Mouse (Mus musculus) natural killer cell, adult 2 months (primary cell): ENCODE results near the gene Mettl22.

Experiments
- DNase-seq, 2 experiments: peaks; one replicate each; pipeline ENCODE4 v3.0.0; 2022; ENCODE audit warnings: low spot score in 2 of 2

Gene Mettl22

DNA sequence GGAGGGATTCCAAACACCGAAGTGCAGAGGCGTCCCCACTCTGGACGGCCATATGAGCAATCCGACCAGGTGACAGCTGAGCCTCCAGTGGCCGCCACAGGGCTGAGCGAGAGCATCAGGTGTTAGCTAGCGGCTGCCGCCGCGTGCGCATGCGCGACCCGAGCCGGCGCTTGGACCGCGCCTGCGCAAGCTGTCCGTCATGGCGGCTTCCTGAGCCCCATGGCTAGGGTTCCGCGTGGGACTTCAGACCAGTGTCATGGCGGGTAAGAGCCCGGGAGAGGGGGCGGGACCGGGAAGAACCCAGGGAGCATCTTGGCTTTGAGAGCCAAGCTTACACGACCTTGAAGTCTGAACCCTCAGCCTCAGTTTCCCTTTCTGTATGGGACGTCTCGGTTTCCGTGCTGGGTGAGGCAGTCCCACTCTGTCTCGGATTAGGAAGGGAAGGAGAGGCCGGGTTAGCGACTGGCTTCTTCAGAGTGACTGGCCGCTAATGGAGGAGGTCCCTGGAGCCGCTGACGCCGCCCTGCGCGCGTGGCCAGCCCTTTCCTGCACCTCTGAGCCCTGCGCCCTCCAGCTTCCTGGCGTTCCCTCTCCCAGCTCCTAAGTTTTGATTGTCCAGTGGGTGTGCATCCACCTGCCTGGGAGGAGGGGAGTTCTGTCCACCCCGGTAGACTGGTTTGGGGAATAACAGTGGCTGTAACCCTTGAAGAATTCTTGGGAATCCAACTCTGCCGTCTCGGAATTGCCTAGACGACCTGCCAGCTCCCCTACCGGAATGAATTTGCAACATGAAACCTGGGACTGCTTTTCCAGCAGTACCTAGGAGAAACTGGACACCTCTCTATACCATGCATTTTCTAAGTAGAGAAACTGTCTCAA is at the start of gene Mettl22:
Gene Mettl22 (plus strand): TSS at position 186 of the 879 bp plus-strand sequence.
- DNase-seq: peak; percentile 85 to 91

DNA sequence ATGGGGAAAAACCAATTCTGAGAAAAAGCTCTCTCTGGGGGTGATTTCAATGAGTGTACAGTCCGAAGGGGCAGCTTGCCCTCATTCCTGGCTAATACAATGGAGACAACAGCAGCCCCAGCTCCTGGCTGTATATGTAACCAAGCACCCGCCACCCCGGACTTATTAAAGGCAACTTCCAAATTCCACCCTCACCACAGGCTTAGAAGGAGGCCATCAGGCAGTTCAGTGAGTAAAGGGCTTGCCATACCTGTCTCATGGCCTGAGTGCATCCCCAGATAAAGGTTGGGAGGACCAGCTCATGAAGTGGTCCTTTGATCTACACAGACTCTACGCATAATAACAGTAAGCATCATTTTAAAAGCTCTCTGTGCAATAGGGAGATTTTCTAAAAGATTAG is 49.7 kb upstream of the Mettl22 start:
- no peak for DNase-seq

DNA sequence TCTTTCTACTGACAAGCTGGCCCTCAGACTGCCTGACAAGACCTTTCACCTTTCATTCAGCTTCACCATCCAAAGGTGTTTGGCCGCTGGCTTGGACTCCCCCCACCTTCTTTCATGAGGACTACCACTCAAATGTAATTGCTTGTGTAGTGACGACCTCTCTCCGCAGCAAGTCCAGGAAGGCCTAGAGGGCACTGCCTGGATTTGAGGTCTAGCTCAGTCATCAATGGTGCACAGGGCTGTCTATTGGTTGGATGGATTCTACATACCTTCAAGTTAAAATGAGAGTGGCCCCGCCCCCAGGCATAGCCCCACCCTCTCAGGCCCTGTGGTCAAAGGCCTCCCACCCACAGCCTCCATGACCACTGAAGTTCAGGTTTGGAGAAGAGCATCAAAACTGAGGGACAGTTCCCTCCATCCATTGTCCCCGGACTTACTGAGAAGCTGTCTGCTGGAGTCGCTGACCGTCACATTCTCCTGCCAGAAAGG is 46.9 kb upstream of the Mettl22 start:
- DNase-seq: no peak

DNA sequence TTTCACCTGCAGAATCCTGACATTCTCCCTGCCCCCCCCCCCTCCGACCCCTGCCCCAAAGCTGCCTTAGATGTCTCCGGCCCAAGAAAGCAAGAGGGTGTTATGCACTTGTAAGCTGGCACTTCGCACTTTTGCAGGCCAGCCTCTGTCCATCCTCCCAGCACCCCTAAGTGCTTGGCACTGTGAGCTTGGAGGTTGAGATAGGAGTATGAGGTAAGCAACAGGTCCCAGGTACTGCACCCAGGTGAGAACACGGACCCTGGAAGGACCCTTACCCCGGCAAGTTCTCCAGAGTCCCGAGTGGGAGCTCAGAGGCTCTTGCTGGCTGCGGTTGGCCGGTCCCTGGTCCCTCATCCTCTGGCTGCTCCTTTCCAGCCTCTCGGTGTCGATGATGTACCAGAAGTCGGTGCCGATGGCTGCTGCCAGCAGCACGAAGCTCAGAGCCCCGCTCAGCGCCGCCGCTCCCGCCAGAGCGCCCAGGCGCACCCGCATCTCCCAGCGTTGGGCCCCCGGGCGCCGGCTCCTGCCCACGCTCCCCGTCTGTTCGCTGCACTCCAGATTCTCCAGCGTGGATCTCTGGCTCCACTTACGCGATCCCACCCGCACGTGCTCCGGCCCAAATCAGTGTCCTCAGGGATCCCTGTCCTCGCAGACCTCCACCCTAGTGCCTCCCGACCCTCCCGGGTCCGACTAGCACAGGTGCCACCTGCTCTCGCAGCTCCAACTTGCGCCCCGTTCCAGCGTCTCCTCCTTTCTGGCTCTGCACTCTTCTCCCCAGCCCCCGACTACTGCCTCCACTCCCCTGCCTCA is 46.2 kb upstream of the Mettl22 start:
- DNase-seq: no peak

DNA sequence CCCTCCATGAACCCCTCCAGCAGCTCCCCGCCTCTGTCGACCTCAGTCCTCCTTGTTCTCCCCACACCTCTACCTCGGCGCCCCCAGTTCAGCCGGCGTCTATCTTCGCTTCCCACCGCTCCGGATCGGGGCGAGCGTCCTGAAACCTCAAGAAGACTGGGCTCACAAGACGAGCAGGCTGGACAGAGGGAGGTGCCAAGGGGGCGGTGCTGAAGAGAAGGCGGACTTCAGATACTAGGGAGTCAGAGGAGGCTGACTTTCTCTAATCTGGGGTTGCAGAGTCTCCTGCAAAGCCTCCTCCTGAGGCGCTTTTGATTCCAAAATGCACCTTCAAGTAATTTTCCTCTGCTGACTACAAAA is 45.6 kb upstream of the Mettl22 start, which contains the start of gene Tmem114:
Gene Tmem114 (minus strand): TSS at position 166 of the 360 bp plus-strand sequence.
- no peak for DNase-seq

DNA sequence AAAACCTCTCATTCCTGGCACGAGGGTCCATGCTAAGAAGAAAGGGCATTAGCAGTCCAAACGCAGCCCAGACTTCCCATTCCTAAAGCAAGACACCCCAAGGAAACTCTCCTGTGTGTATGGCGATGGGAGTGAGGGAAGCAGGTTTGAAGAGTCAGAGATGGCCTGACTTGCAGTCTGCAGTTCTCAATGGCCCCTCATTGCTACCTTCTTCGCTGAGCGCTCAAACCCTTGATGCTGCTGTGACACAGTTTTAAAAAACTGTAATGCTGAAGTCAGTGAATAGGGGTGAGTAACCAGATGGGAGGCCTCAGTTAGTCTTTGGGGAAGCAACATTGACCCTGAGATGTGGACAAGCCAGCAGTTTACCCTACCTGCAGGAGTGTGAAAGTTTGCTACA is 44.9 kb upstream of the Mettl22 start:
- DNase-seq: no peak

DNA sequence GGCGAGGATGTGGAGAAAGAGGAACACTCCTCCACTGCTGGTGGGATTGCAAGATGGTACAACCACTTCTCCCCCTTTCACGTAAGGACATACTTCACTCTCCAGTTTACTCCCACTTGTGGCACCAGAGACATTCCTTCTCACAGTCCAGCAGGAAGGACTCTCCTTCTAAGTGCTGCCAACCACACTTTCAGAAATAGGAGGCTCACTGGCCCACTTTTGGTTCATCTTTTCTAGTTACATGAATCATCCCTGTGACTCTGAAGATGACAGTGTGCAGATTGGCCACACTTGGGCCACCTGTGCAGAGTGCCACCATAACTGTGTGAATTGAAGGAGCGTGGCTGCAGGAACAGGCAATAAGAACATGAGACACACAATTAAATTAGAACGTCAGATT is 41.1 kb upstream of the Mettl22 start:
- DNase-seq: no peak

DNA sequence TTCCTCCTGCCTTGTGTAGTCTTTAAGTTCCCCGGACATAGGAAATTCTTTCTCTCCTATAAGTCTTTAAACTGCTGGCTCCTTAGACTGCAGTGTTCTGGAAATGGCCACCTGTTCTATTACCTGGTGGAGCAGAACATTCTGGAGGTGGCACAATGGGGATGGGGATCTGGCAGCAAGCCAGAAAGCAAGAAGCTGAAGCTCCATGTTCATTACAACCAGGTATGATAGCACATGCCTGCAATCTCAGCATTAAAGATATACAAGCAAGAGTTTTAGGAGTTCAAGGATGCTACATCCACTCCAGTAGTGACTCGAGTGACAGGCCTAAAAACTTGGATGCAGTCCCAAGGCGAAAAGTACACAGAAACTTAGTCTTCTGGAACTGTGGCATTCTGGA is 38.0 kb upstream of the Mettl22 start:
- DNase-seq: no peak

DNA sequence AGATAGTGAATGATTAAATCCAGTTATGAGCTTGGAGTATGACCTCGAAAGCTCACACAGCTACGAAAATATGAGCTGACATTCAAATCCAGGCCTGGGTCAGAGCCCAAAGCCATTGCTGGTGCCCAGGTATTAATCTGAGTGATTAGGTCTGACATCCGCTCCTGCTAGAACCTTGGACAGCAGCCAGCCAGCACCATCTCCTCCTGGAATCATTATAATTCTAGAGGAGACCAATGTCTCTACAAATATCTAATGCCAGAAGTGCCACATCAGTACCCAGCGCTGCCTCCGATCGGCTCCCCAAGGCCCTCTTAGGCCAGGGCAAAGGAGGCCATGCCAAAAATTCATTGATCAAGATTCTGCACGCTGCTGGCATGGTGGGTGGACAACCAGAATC is 25.7 kb upstream of the Mettl22 start:
- DNase-seq: no peak

DNA sequence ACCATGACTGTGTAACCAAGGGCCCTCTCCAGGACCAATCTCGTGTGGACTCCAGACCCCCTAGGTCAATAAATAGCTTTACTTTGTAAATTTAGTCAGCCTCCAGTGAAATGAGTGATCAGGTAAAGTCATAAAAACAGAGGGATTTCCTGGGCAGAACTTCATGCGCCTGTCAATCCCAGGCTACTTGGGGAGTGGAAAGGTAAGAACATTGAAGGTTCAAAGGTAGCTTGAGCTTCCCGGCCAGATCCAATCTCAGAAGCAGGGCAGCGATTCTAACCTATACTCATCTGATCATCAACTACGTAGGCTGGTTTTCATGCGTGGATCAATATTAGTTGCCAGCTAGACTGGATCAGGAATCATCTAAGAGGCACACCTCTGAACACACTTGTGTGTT is 24.3 kb upstream of the Mettl22 start:
- DNase-seq: no peak

DNA sequence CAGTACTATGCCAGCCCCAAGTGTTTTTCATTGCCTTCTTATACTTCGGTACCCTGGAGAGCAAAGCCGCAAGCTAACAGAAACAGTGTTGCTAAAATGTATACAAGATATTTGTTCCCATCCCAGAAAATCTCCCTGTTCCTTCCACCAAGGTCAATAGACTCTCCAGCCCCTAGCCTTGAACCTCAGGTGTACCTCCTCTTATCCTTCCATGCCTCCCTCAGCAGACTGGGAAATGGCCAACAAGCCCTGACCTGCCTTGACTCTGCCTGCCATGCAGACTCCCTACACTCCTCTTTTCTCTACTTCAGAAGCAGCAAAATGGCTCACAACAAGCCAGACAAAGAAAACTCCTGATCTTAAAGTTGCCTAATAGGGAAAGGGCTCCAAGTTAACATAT is 17.3 kb upstream of the Mettl22 start:
- no peak for DNase-seq

DNA sequence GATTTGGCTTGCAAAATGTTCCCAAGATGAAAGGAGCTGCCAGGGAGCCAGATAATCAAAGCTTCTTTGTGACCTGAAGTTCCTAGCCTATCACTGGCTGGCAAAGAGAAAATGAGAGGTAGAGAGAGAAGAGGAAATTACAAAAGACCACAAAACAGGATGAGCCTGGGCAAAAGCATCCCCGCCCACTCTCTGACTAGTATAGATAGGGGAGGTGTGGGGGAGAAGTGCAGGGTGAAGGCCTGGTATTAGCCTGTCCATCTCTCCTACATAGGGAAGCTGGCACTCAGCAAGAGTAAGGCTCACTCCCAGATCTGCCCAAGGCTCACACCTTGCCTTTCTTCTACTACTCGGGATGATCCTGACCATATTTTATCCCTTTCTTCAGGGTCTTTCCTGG is 15.4 kb upstream of the Mettl22 start:
- no peak for DNase-seq

DNA sequence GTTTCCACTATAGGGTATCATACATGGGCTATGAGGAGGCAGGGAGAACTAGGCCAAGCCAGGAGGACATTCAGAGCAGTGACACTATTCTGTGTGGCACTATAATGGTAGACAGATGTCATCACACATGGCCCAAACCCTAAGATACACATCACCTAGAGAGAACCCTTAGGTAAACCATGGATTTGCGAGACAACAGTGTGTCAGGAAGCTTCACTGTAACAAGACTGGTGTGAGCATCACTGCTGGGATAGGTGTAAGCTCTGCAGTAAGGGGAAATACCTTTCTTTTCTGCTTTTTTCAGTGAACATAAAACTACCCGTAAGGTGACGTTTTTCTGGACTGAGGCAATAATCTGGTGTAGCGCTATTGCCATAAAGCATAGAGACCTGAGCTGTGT is 12.2 kb upstream of the Mettl22 start:
- DNase-seq: no peak

DNA sequence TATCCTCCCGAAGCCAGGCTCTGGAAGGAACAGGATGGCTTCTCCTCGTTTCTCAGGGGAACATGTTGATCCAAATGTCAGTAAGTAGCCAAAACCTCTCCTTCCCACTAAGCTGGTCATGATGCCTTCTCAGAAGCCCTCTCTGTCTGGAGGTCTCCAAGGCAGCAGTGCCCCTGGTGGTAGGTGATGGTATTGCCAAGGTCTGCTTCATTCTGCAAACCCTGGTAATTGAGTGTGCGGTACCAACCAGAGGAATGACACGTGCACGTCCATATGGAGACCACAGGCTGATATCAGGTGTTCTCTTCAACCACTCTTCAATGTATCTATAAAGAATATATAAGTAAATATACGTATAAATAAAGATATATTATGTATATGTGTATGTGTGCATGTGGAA is 11.5 kb upstream of the Mettl22 start:
- peak; percentile 23 to 58 for DNase-seq

DNA sequence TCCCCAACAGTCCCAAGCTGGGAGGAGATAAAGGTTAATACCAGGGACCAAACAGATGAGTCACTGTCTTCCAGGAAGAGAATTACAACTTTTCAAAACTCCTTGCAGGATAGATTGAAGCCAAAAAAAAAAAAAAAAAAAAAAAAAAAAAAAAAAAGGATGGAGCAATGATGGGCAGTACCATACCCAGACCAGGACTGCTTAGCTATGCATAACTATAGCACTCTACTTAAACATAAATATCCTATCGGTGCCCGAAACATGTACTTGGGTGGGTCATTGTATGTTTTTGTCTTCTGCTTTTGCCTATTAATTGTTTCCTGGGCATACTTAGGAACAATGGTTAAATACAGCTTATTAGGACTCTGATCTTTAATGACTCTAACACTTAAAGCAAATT is 456 bp upstream of the Mettl22 start:
- no peak for DNase-seq

DNA sequence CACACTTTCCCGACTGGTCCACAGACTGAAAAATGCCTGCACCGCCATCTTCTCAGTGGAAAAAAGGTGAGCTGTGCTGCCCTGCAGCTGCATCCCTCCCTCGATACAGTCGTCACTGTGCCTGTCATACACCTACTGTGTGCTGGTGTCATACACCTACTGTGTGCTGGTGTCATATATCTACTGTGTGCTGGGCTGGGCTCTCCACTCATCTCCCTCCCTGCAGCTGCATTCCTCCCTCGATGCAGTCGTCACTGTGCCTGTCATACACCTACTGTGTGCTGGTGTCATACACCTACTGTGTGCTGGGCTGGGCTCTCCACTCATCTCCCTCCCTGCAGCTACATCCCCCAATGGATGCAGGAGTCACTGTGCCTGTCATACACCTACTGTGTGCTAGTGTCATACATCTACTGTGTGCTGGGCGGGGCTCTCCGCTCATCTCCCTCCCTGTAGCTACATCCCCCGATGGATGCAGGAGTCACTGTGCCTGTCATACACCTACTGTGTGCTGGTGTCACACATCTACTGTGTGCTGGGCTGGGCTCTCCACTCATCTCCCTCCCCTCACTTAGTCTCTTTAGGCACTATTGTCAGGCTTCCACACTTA is 16.9 kb downstream of the Mettl22 start:
- no peak for DNase-seq

DNA sequence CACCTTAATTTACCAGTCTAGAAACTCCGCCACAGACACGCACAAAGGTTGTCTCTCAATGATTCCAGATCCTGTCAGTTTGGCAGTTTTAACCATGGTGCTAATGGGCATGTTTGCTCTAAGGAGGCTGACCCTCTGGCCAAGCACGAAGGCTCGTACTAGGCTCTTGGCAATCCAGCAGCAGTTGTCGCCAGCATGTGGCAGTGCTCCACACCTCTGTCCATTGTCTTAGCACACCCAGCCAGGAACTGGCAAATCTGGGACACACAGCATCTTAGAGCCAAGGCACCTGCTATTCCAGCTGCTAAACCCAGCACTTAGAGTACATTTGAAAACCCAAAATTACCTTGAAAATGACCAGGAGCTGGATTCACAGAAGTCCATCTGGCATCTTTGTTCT is 18.8 kb downstream of the Mettl22 start:
- no peak for DNase-seq

DNA sequence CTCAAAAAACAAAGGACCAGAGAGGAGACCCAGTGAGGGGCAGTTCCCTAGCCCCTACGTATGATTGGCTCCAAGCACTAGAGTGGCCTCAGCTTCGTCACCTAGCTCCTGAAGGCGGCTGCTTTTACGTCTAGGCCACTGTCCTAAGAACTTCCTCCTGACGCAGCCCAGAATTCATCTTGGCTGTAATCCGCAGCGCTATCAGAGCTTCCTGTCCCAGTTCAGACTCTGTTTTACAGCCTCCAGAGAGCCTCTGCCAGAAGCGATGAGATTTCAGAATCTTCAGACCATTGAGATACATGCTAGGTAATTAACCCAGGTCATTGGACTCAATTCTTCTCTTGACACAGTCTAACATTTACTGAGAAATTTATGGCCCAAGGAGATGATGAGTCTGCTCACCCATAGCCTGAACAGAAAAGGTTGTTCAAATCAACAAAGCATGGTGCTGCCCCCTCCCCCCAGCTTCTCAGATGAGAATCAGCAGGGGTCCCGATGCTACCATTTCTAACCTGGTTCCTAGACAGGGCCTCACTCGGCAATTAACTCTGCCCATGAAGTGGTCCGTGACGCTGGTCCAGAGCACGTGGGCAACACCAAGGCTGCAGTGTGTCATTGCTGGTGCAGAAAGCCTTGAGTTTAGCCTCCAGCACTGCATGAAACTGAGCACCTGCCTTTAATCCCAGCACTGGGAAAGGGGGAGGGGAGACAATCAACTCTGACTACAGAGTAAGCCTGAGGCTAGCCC is 21.3 kb downstream of the Mettl22 start:
- DNase-seq: no peak

DNA sequence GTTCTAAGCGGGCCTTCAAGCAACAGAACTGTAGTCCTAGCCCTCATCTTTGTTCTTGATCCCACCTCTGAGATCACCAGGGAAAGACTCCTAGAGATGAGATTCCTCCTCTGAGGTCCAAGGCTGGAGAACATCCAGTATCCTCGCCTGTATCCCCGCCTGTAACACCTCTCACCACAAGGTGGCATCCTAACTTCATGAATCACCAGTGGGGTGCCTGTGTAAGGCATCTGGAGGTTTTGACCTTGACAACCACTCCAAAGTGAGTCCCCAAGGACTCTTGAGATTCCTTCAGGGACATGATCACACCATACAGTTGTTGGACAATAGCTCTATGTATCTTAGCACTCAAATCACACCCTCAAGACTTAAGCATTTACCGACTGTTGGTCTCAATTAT is 23.7 kb downstream of the Mettl22 start:
- peak; percentile 17 to 50 for DNase-seq

DNA sequence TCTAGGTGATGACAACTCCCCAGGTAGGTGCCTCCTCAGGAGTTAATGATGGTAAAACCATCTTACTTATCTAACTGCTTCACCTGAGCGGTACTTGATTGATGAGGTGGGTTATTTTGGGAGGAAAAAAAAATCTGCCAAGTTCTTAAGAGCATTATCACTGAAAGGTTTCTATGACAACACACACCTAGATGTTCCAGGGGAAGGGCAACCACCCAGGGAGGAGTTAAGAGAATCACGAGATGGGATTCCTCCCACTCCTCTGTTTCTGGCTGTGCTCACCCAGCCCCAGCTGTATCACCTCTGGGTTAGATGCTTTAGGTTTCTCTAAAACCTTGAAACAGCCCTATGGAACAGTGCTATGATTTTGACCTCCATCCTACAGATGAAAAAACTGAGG is 26.4 kb downstream of the Mettl22 start:
- DNase-seq: no peak

DNA sequence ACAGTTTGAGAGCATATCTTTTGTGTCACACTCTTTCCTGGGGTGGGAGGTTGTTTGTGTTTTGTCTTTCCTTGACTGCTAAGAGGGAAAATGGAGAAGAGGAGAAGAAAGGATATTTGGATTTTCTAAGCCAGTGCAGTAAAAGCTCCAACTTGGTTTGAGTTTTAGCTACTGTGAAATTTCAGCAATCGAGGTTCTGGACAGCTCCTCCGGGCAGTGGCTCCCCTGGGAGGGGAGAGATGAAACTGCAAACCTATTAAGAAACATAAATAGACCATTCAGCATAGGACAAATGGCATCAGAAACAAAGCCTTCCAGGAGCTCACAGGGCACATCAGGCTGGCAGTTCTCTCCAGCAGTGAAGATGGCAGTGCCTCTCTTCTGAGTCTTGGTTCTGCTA is 33.7 kb downstream of the Mettl22 start:
- no peak for DNase-seq

DNA sequence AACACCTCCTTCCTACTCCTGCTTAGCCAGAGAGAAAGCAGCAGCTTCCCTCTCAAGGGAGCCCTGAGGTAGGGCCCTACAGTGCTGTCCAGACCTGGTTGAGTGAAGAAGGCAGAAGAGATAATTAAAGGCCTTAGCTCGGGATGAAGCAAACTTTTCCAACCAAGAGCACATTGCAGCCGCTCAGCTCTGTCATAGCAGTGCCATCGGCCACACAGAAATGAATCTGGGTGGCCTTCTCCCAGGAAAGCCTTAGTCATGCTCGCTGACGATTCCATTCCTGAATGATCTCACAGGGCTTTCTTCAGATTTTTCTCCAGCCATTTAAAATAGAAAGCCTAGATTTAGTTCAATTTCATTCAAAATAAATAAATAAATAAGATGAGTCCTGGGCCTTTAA is 39.3 kb downstream of the Mettl22 start:
- DNase-seq: no peak
